Mouse (Mus musculus): ENCODE results near the gene Wfdc2.

- TF ChIP-seq CTCF (IDR thresholded peaks at IDR 0.05; ENCODE audit: control insufficient read depth, insufficient read depth, low read length) (no peak), POLR2A (IDR thresholded peaks at IDR 0.05; ENCODE audit: borderline replicate concordance, control insufficient read depth, low read depth, low read length) (no peak)
Observed at GRCm38 (mm10) chr2:164615386-164615785, 53.2 kb downstream of the Wfdc2 start.
